Mouse (Mus musculus) limb, embryonic 12.5 days (tissue): ENCODE measurements at regions not wholly inside any gene's neighbourhood (a gene's known extent, or its start where the extent isn't known, plus 50 kb on each side); places are given as distances from the start of the nearest gene placed in this dataset.
A peak's percentile ranks its signal among the peaks of the same experiment; 100 is the strongest.

ENCODE experiments used
- ATAC-seq: fragments of 200-750 bp; cut with Nextera tagmentation; 2 replicates; pipeline ENCODE4 v1.8.0; 2017; ENCODE audit warnings: low read depth, moderate TSS enrichment; ENCODE audit not compliant: insufficient number of reproducible peaks, insufficient read depth, low FRiP score, low TSS enrichment
- H3K27ac ChIP-seq: fragments of 300-500 bp; sonication (generic); 2 replicates; pipeline ENCODE4 v1.5.1; 2016; ENCODE audit warnings: mild to moderate bottlenecking, moderate library complexity
- H3K27me3 ChIP-seq: fragments of 300-500 bp; sonication (generic); 2 replicates; pipeline ENCODE4 v1.6.1; 2016; ENCODE audit warnings: mild to moderate bottlenecking, moderate library complexity
- H3K36me3 ChIP-seq: fragments of 300-500 bp; sonication (generic); 2 replicates; pipeline ENCODE4 v1.6.1; 2016; ENCODE audit warnings: mild to moderate bottlenecking, moderate library complexity
- H3K4me1 ChIP-seq: fragments of 300-500 bp; sonication (generic); replicated peaks from 2 replicates; pipeline ENCODE4 v1.6.1; 2016
- H3K4me2 ChIP-seq: fragments of 300-500 bp; sonication (generic); 2 replicates; pipeline ENCODE4 v1.6.1; 2016; ENCODE audit warnings: mild to moderate bottlenecking, moderate library complexity
- H3K4me3 ChIP-seq: fragments of 300-500 bp; sonication (generic); replicated peaks from 2 replicates; pipeline ENCODE4 v1.5.1; 2016; ENCODE audit warnings: mild to moderate bottlenecking
- H3K9ac ChIP-seq: fragments of 300-500 bp; sonication (generic); replicated peaks from 2 replicates; pipeline ENCODE4 v1.6.1; 2016; ENCODE audit warnings: mild to moderate bottlenecking, moderate library complexity
- H3K9me3 ChIP-seq: fragments of 300-500 bp; sonication (generic); 2 replicates; pipeline ENCODE4 v1.6.1; 2016; ENCODE audit warnings: mild to moderate bottlenecking, moderate library complexity
- WGBS: fragments of 180-500 bp; shearing (Covaris S2); methylation state at CpG from one replicate; pipeline ENCODE4 v1.1.7; 2016; 5-methylcytosine and 5-hydroxymethylcytosine counted together

DNA sequence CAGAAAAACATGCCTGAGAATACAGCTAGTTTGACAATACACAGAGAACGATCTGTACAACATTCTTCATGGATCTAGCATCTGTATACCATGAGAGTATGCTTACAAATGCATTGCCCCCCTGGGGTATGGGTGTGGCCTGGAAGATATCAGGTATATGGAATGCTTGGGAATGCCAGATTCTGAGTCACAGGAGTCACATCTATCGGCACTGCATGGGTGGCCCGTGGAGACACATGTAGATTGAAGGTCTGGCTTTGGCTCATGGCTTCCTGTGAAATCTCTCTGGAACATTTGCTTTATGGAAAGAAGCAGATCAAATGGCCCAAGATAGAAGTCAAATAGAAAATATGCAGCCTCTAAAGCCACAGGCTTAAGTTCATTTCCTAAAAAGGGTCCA, 59.6 kb downstream of the Kcne4 start:
- no peak overlapping the region for H3K9ac ChIP-seq
- H3K4me2 ChIP-seq: no peak overlapping the region
- no peak overlapping the region for H3K4me3 ChIP-seq
- no peak overlapping the region for H3K27ac ChIP-seq
- 87% methylated on average over 3 of the region's 3 CpGs for WGBS
- no peaks in the 10 kb centered on the region for H3K4me1 ChIP-seq
- no peaks in the 10 kb centered on the region for H3K27me3 ChIP-seq
- ATAC-seq: no peak
- H3K9me3 ChIP-seq: no peaks in the 10 kb centered on the region
- H3K36me3 ChIP-seq: no peaks in the 10 kb centered on the region

DNA sequence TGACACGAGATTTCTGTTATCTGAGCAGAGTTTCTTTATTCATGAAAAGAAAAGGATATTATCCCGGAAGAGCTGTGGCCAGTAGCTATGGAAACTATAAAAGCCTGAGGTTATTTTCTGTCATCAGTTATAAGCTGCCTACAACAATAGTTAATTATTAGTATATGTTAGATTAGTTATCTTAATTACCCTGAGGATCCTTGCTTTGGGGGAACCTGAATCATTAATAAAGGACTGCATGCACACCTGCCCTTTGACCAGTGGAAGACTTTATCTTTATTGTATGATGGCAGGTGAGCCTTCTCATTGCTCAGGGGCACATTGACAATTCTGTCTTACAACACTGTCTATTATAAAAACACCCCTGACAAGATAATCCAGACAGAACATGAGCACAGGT, 62.7 kb downstream of the Kcne4 start:
- H3K4me1 ChIP-seq: no peaks in the 10 kb centered on the region

DNA sequence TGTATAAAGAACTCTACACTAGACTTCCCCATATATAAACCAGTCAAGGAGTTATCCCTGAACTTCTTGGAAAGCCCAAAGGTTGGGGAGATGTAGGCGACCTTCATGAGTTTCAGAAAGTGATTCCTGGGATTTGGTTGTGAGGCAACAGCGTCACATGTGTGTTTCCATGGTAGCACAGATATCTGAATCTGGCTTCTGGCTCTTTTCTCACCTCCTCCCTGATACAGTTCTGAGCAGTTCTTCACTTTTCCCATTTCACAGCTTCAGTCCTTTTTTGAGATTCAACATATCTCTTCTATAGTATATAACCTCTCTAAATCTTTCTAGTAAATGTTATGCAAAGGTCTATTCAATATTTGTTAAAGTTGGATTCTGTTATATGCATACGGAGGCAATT, 65.9 kb downstream of the Kcne4 start:
- Histone ChIP-seq H3K4me1 (no peaks in the 10 kb centered on the region), H3K9me3 (no peaks in the 10 kb centered on the region), H3K36me3 (no peaks in the 10 kb centered on the region), H3K4me3 (no peak overlapping the region), H3K9ac (no peak overlapping the region), H3K4me2 (no peak overlapping the region), H3K27ac (no peak overlapping the region), H3K27me3 (no peaks in the 10 kb centered on the region)
- ATAC-seq: no peak
- WGBS: 82% methylated on average over 3 of the region's 3 CpGs

More for the DNA sequence above, 62.7 kb downstream of the Kcne4 start:
- WGBS: 76% methylated on average over 2 of the region's 2 CpGs
- Histone ChIP-seq H3K4me3 (no peak overlapping the region), H3K4me2 (no peak overlapping the region), H3K9ac (no peak overlapping the region), H3K36me3 (no peaks in the 10 kb centered on the region), H3K9me3 (no peaks in the 10 kb centered on the region), H3K27ac (no peak overlapping the region), H3K27me3 (no peaks in the 10 kb centered on the region)
- no peak for ATAC-seq

DNA sequence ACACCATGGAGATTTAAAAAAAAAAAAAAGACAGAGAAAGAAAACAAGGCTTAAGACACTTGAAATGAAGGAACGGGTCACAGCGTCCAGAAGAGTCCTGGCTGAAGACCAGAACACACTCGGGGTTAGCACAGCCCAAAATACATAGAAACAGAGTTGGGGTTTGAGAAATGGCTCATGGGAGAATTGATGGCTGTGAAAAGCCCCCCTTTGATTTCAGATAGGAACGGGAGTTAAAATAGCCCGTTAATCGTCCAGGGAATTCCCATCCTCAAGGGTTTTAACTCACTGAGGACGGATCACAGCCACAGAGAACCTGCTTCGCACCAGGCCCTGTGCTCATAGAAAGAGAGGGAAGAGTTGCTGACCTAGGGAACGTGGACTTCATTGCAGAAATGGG, 72.7 kb downstream of the Kcne4 start:
- WGBS: 77% methylated on average over 9 of the region's 9 CpGs
- Histone ChIP-seq H3K4me1 (no peaks in the 10 kb centered on the region), H3K9ac (no peak overlapping the region), H3K4me2 (no peak overlapping the region), H3K27me3 (no peaks in the 10 kb centered on the region), H3K9me3 (no peaks in the 10 kb centered on the region), H3K4me3 (no peak overlapping the region), H3K36me3 (no peaks in the 10 kb centered on the region), H3K27ac (no peak overlapping the region)
- ATAC-seq: no peak

DNA sequence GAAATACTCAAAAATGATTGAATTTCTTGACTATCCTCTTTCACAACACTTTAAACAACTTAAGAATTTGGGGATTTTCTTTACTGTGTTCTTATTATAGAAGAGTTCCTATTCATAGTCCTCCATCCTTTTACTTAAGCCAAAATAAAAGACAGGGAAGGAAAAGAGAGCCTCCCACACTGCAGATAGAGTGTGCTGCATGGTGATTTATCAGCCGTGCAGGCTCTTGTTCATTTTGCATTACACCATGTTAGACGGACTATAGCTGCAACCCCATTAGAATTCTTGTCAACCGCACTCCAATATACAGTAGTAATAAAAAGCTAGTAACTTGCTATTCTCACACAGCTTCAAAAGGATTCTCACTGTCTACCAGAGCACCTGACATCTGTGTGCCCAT, 74.8 kb downstream of the Kcne4 start:
- no peak overlapping the region for H3K27ac ChIP-seq
- H3K4me2 ChIP-seq: no peak overlapping the region
- no peak overlapping the region for H3K9ac ChIP-seq
- WGBS: 87% methylated on average over 3 of the region's 3 CpGs
- no peaks in the 10 kb centered on the region for H3K27me3 ChIP-seq
- no peaks in the 10 kb centered on the region for H3K4me1 ChIP-seq
- H3K36me3 ChIP-seq: no peaks in the 10 kb centered on the region
- no peaks in the 10 kb centered on the region for H3K9me3 ChIP-seq
- no peak overlapping the region for H3K4me3 ChIP-seq
- no peak for ATAC-seq

DNA sequence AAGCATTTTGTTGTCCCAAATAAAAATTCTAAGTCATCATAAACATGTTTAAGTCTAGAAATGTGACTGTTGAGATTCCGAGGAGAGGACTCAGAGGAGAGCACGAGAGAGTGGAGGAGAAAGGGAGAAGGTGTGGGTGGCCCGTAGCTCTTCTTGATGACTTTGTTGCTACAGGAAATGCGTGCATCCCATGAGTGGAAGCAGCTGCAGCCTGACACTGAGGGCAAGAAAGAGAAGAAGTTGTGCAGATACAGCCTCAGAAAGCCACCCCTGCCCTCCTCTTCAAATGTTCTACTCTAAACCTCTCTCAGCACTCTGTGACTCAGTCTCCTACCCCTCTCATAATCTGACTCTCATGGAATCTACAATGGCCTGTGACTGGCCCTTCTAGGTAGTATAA, 77.7 kb downstream of the Kcne4 start:
- H3K4me1 ChIP-seq: no peaks in the 10 kb centered on the region
- H3K36me3 ChIP-seq: no peaks in the 10 kb centered on the region
- no peak overlapping the region for H3K27ac ChIP-seq
- no peak overlapping the region for H3K9ac ChIP-seq
- no peaks in the 10 kb centered on the region for H3K27me3 ChIP-seq
- 77% methylated on average over 4 of the region's 4 CpGs for WGBS
- no peaks in the 10 kb centered on the region for H3K9me3 ChIP-seq
- no peak for ATAC-seq
- no peak overlapping the region for H3K4me2 ChIP-seq
- no peak overlapping the region for H3K4me3 ChIP-seq

DNA sequence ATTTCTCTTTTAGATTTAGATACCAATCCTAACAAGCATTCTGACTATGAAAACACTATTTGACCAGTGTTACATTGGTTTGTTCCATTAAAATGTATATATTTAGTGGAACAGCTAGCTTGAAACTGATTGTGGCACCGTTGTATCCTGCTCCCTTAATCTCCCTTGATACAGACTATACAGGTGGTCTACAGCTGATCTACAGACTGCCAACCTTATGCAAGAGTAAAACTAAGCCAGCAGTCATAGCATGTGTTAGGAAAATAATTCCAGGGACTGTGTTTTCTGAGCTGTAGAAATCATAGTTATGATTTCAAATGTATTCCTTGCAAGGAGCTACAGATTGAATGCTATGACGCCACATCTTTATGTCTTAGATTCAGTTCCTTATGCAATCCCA, 78.6 kb downstream of the Kcne4 start:
- Histone ChIP-seq H3K27me3 (no peaks in the 10 kb centered on the region), H3K4me2 (no peak overlapping the region), H3K9ac (no peak overlapping the region), H3K9me3 (no peaks in the 10 kb centered on the region), H3K4me1 (no peaks in the 10 kb centered on the region), H3K4me3 (no peak overlapping the region), H3K27ac (no peak overlapping the region), H3K36me3 (no peaks in the 10 kb centered on the region)
- ATAC-seq: no peak
- WGBS: 88% methylated on average over 2 of the region's 2 CpGs

DNA sequence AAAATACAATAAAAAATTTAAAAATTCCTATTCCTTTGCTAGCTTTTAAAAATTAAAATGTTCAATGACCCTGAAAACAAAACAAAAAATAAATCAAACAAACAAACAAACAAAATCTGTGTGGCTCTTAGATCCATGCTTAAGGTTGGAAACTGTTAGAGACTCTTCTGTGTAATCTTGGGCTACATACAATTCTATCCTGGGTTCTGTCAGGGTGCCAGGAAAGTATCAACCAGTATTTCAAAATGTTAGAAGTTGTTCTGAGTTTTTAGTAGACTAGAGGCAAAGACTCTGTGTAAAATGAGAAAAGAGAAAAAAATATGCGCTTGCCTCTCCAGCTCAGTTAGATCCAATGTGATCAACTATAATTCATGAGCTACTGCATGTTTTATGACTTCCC, 91.0 kb downstream of the Kcne4 start:
- Histone ChIP-seq H3K36me3 (no peaks in the 10 kb centered on the region), H3K4me3 (no peak overlapping the region), H3K27me3 (no peaks in the 10 kb centered on the region), H3K4me2 (no peak overlapping the region), H3K9me3 (no peaks in the 10 kb centered on the region), H3K9ac (no peak overlapping the region), H3K27ac (no peak overlapping the region), H3K4me1 (no peaks in the 10 kb centered on the region)
- no peak for ATAC-seq
- WGBS: 82% methylated on average over 1 of the region's 1 CpGs

DNA sequence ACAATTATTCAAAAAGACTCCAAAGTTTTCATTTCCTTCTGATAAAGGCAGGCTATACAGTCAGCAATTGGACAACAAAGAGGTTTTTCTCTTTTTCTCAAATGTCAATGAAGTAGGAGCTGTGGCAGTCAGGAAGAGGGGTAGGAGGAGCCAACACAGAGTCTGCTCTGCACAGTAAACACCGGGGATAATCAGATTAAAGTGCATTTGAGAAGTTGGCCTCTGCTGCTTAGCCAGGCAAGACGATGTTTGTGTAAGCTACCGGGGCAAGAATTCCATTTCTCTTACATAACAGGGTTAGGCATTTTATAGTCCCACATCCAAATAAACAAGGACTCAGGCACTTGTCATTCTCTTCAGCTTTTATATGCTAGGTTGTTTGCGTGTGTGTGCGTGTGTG, 91.4 kb downstream of the Kcne4 start:
- H3K9me3 ChIP-seq: no peaks in the 10 kb centered on the region
- no peak overlapping the region for H3K4me3 ChIP-seq
- no peaks in the 10 kb centered on the region for H3K4me1 ChIP-seq
- H3K27me3 ChIP-seq: no peaks in the 10 kb centered on the region
- H3K27ac ChIP-seq: no peak overlapping the region
- ATAC-seq: no peak
- H3K4me2 ChIP-seq: no peak overlapping the region
- 46% methylated on average over 5 of the region's 5 CpGs for WGBS
- H3K36me3 ChIP-seq: no peaks in the 10 kb centered on the region
- no peak overlapping the region for H3K9ac ChIP-seq

DNA sequence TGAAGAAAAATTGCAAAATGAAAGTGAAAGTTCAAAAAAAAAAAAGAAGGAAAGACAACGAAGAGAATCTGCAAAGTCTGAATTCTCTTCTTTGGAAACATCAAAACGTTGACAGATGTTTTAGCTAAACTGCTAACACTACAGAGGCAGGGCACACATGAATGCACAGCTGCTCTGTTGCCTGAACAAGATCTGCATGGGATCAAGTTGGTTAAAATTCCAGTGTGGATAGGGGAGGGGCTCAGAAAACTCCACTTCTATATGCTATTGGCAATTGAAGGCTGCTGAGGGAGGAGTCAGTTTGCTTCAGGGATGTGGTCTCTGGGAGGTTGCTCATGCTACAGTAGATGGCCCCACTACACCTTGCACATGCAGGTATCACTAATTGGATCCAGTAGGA, 97.2 kb downstream of the Kcne4 start:
- peak; percentile 66; the same call in 1 of the 2 replicates for ATAC-seq
- no peaks in the 10 kb centered on the region for H3K4me1 ChIP-seq
- H3K27me3 ChIP-seq: no peaks in the 10 kb centered on the region
- no peak overlapping the region for H3K9ac ChIP-seq
- no peaks in the 10 kb centered on the region for H3K9me3 ChIP-seq
- H3K4me3 ChIP-seq: no peak overlapping the region
- WGBS: 68% methylated on average over 2 of the region's 2 CpGs
- no peak overlapping the region for H3K27ac ChIP-seq
- no peaks in the 10 kb centered on the region for H3K36me3 ChIP-seq
- no peak overlapping the region for H3K4me2 ChIP-seq

DNA sequence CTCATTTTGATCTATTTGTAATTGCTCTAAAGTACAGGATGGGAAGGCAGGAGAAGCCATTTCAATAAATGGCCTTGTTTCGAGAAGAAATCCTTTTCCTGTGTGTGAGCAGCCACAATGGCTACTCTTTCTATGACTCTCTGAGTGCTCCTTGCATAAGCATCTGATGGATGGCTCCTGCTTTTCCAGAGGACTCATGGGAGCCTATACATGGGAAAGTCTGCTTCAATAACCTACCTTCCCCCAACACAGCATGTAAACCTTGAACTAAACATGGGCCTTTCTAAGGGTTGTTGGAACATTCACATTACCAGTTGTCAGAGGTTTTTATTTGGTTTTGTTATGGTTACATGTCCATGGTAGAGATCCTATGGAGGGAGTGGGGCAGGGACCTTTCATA, 103.3 kb downstream of the Kcne4 start:
- no peak for ATAC-seq
- no peaks in the 10 kb centered on the region for H3K36me3 ChIP-seq

DNA sequence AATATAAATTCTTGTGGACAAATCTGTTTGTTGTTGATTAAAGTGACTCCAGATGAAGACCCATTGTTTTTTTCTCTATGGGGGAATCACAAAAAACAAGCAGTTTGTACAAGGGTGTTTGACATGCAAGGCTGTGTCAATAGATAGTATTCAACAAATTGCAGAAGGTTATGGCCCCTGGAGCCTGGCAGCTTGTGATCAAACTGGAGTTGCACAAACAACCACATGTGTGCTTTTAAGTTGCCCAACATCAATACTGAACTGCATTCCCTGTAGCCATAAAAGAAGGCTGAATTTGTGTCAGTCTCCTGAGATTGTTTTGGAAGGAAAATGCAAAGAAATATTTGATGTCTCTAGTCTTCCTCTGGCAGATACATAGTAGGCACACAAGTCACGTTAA, 113.4 kb downstream of the Kcne4 start:
- Histone ChIP-seq H3K4me1 (no peaks in the 10 kb centered on the region), H3K4me3 (no peak overlapping the region), H3K27ac (no peak overlapping the region), H3K27me3 (no peaks in the 10 kb centered on the region), H3K9ac (no peak overlapping the region), H3K4me2 (no peak overlapping the region), H3K36me3 (no peaks in the 10 kb centered on the region), H3K9me3 (no peaks in the 10 kb centered on the region)
- no peak for ATAC-seq
- 92% methylated on average over 1 of the region's 1 CpGs for WGBS

More for the DNA sequence above, 103.3 kb downstream of the Kcne4 start:
- WGBS: 46% methylated on average over 1 of the region's 1 CpGs
- Histone ChIP-seq H3K4me3 (no peak overlapping the region), H3K4me2 (no peak overlapping the region), H3K27me3 (no peaks in the 10 kb centered on the region), H3K27ac (no peak overlapping the region), H3K4me1 (0 out of 2 replicates have a peak, but pooled peaks cover 5% of the 10 kb centered on the region), H3K9ac (no peak overlapping the region), H3K9me3 (no peaks in the 10 kb centered on the region)
